Mouse (Mus musculus) G1E (cell line): Measurements from ENCODE around the gene Olfr125. TPM values are rescaled to one million over a fixed set of nuclear protein-coding genes. Genes with fewer than 3 reads are reported as not detected.

ENCODE experiments used
- ATAC-seq: 2 replicates; pipeline ENCODE4 v1.8.0; 2016; ENCODE audit warnings: mild to moderate bottlenecking; ENCODE audit not compliant: insufficient number of reproducible peaks, poor library complexity, low FRiP score, severe bottlenecking; ENCODE audit errors: extremely low read depth
- DNase-seq: peaks from one replicate; pipeline ENCODE4 v3.0.0; 2012; ENCODE audit warnings: low spot score
- H3K27me3 ChIP-seq: 2 replicates; pipeline ENCODE4 v1.6.1; 2012; ENCODE audit warnings: mild to moderate bottlenecking, low read length, inconsistent platforms; ENCODE audit not compliant: insufficient read depth
- H3K36me3 ChIP-seq: replicated peaks from 2 replicates; pipeline ENCODE3; 2012; ENCODE audit warnings: mild to moderate bottlenecking, inconsistent platforms
- H3K4me1 ChIP-seq: 2 replicates; pipeline ENCODE4 v1.6.1; 2012; ENCODE audit warnings: low read depth, low read length, inconsistent platforms, mixed read lengths; ENCODE audit not compliant: insufficient read depth
- H3K4me3 ChIP-seq: 2 replicates; pipeline ENCODE4 v1.5.1; 2012; ENCODE audit warnings: low read depth, mild to moderate bottlenecking, inconsistent platforms, low read length, moderate library complexity, mixed read lengths
- H3K9me3 ChIP-seq: replicated peaks from 2 replicates; pipeline ENCODE4 v1.6.1; 2012; ENCODE audit warnings: inconsistent platforms
- CTCF ChIP-seq: IDR thresholded peaks from 2 replicates; pipeline ENCODE4 v1.5.1; 2012; ENCODE audit warnings: low read depth, low read length, inconsistent platforms, mixed read lengths
- GATA1 ChIP-seq: IDR thresholded peaks from 2 replicates; pipeline ENCODE4 v1.6.1; 2012; ENCODE audit warnings: borderline replicate concordance, low read length, inconsistent platforms, mixed read lengths
- GATA2 ChIP-seq: IDR thresholded peaks from 2 replicates; pipeline ENCODE4 v1.6.1; 2012; ENCODE audit warnings: low read depth, low read length, inconsistent platforms, borderline replicate concordance
- POLR2AphosphoS5 ChIP-seq: IDR thresholded peaks from 2 replicates; pipeline ENCODE4 v1.6.1; 2012; ENCODE audit warnings: low read depth, low read length, inconsistent platforms; ENCODE audit not compliant: insufficient replicate concordance
- TAL1 ChIP-seq: conservative IDR thresholded peaks from 2 replicates; pipeline ENCODE4 v1.6.1; 2012; ENCODE audit warnings: low read depth, low read length, inconsistent platforms, mixed read lengths
- polyA plus RNA-seq: library from polyadenylated mRNA; stranded (reverse); fragments of >175 nt; gene quantifications from 2 replicates; pipeline ENCODE4 v1.2.3, GENCODE M21; 2012
- total RNA-seq, 2 experiments: library from RNA; stranded (forward) in 1 of 2; stranded (reverse) in 1 of 2; fragments of 200-1000 nt in 1 of 2; fragments of >200 nt in 1 of 2; fragmentation: Nextera tagmentation in 1 of 2; gene quantifications; 2 replicates each; pipeline ENCODE4 v1.2.3; 2014 to 2017

Gene Olfr125
- not detected in 2 replicates for total RNA-seq (2014; fragmentation: Nextera tagmentation)
- total RNA-seq (2017), result not detected in 2 replicates
- not detected in 2 replicates for polyA plus RNA-seq

DNA sequence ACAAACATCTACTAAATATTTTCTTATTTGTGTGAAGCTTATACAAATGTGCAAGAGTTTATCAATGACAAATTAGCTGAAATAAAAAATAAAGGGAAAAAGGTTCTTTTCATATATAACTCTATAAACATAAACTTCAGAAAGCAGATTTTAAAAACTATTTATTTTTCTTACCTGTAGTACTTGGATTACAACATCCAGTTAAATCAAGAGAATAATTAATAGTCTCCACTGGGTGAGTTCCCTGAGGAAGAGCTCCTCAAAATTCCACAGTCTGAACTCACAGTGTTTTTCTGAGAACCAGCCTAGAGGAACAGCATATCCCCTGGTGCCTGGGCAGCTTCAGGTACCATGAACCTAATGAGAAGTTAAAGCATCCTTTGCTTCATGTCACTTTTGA is at the start of gene Olfr125:
Gene Olfr125 (plus strand): TSS at position 301 of the 400 bp plus-strand sequence.
- no peaks in the 10 kb centered on the region for H3K4me1 ChIP-seq
- no peaks in the 10 kb centered on the region for H3K9me3 ChIP-seq
- DNase-seq, result no peak
- no peak for ATAC-seq
- no peak within 1 kb of the TSS for H3K4me3 ChIP-seq
- no peaks in the 10 kb centered on the region for H3K27me3 ChIP-seq
- no peaks in the 10 kb centered on the region for H3K36me3 ChIP-seq
- TF ChIP-seq POLR2AphosphoS5 (no peak), CTCF (no peak), GATA2 (no peak), GATA1 (no peak), TAL1 (no peak)

DNA sequence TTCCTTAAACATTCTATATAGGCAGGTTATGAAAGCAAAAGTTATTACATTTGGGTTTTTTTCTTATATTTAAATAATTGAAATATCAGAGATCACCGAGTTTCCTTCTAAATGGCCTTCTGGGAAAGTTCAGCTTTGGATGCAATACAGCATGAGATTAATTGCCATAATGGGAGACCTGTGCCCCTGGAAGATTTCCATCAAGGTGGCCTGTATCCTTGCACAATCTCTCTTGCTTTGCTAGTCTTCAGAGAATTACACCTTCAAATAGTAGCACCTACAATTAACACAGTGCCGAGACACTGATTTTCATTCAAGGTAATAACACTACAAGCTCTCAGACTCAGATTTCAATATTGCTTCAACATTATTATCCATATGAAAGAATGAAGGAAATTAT is 39.5 kb upstream of the Olfr125 start, which contains the start of gene Olfr123:
Gene Olfr123 (plus strand): TSS at position 301 of the 400 bp plus-strand sequence.
- H3K4me3 ChIP-seq, result no peak within 1 kb of the TSS

DNA sequence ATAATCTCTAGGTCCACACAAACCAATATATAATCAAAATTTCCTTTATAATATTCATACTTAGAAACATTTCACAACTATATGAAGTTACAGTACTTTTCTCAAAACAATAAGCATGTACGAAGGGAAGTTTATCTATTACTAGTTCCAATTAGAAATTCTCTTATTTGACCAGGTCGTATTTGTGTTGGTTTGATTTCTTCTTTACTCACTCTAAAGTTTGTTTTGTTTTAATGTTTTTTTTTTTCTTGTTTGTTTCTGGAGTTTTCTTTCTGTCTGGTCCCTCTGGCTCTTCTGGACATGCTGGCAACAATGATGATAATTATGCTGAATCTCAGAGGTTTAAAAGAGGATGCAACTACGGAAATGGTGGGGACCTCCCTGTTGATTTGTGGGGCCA is 33.2 kb upstream of the Olfr125 start, which contains the start of gene Olfr124:
Gene Olfr124 (plus strand): TSS at position 301 of the 400 bp plus-strand sequence.
- Histone ChIP-seq H3K36me3 (no peaks in the 10 kb centered on the region), H3K27me3 (no peaks in the 10 kb centered on the region), H3K4me3 (no peak within 1 kb of the TSS), H3K9me3 (peaks cover 7% of the 10 kb centered on the region; the same call in 1 of the 2 replicates), H3K4me1 (no peaks in the 10 kb centered on the region)
- TF ChIP-seq CTCF (no peak), GATA1 (no peak), POLR2AphosphoS5 (no peak), GATA2 (no peak), TAL1 (no peak)
- no peak for DNase-seq
- ATAC-seq, result no peak

More for the DNA sequence above, 39.5 kb upstream of the Olfr125 start, which contains the start of gene Olfr123:
- Histone ChIP-seq H3K4me1 (no peaks in the 10 kb centered on the region), H3K9me3 (peaks cover 7% of the 10 kb centered on the region; the same call in 1 of the 2 replicates), H3K36me3 (no peaks in the 10 kb centered on the region), H3K27me3 (no peaks in the 10 kb centered on the region)
- TF ChIP-seq POLR2AphosphoS5, result no peak
- TF ChIP-seq GATA2, result no peak
- no peak for TF ChIP-seq CTCF
- no peak for TF ChIP-seq GATA1
- TF ChIP-seq TAL1, result no peak
- ATAC-seq, result no peak
- DNase-seq, result no peak

DNA sequence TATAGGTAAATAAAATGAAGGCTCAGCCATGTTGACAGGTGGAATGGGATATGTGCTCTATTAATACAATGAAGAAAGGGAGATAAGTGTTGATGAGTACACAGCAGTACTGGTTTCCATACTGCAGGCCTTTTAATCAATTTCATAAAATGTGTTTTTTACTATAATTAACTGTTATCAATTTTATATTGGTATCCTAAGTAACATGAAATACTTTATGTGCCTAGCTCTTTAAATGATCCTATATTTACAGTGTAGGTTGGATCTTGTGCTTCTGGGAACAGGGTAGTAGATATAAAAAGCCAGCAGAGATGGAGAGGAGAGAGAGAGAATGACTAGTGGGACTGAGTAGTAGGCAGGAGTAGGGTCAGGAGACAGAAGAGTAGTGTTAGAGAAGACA is 14.4 kb downstream of the Olfr125 start, which contains the start of gene Olfr126:
Gene Olfr126 (plus strand): TSS at position 301 of the 400 bp plus-strand sequence.
- no peaks in the 10 kb centered on the region for H3K27me3 ChIP-seq
- no peaks in the 10 kb centered on the region for H3K4me1 ChIP-seq
- TF ChIP-seq POLR2AphosphoS5, result no peak
- TF ChIP-seq TAL1, result no peak
- no peak for TF ChIP-seq GATA1
- TF ChIP-seq GATA2, result no peak
- TF ChIP-seq CTCF, result no peak
- no peaks in the 10 kb centered on the region for H3K36me3 ChIP-seq
- no peak within 1 kb of the TSS for H3K4me3 ChIP-seq
- no peak for DNase-seq
- H3K9me3 ChIP-seq, result peaks cover 4% of the 10 kb centered on the region; the same call in 1 of the 2 replicates
- ATAC-seq, result no peak

DNA sequence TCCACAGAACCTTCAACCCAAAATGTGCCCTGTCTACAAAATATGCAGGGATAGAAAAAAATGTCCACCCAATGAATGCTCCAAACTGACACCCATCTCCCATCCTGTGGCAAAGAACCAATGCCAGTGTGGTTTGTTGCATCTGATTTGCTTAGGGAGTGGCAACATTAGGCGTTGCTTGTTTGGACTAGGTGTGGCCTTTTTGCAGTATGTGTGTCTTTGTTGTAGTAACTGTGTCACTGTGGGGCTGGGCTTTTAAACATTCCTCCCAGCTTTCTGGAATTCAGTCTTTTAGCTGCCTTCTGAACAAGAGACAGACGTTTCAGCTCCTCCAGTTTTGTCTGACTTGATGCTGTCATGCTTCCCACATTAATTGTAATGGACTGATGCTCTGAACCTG is 31.2 kb downstream of the Olfr125 start:
- no peak overlapping the region for H3K4me3 ChIP-seq
- no peaks in the 10 kb centered on the region for H3K4me1 ChIP-seq
- ATAC-seq, result no peak
- no peaks in the 10 kb centered on the region for H3K36me3 ChIP-seq
- peaks cover 6% of the 10 kb centered on the region for H3K9me3 ChIP-seq
- no peak for DNase-seq
- no peaks in the 10 kb centered on the region for H3K27me3 ChIP-seq
- TF ChIP-seq GATA2, result no peak
- no peak for TF ChIP-seq POLR2AphosphoS5
- TF ChIP-seq CTCF, result no peak
- TF ChIP-seq GATA1, result no peak
- no peak for TF ChIP-seq TAL1

DNA sequence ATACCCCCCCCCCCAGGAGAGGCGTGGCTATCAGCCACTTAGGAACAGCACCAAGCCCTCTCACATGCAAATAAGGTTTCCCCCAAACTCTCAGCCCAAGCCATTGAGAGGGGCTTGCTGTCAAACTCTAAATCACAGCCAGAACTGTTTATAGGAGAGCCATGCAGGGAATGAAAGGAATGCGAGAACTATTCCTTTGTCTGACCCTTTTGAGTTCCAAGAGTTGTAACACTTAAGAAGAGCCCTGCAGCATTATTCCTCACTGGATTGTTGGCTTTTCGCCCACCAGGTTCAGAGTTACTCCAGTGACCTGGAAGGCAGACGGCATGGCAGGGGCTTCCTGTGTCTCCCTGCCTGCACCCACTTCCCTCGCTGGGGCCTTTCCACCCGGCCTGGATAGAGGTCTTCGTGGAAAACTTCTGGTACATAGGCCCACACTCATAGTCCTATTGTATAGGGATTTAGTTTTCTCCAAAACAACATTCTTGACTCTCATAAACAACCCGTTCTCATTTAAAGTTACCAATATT is 37.0 kb downstream of the Olfr125 start:
- no peak for TF ChIP-seq TAL1
- no peak for TF ChIP-seq POLR2AphosphoS5
- no peak for TF ChIP-seq GATA1
- no peak for TF ChIP-seq CTCF
- TF ChIP-seq GATA2, result no peak
- DNase-seq, result no peak

More for the DNA sequence above, 37.0 kb downstream of the Olfr125 start:
- Histone ChIP-seq H3K4me3 (no peak overlapping the region), H3K9me3 (no peaks in the 10 kb centered on the region), H3K36me3 (no peaks in the 10 kb centered on the region), H3K4me1 (no peaks in the 10 kb centered on the region), H3K27me3 (no peaks in the 10 kb centered on the region)
- ATAC-seq, result no peak
